Mouse (Mus musculus) CH12.LX (cell line): Measurements from ENCODE around the gene Snai1. TPM values are rescaled to one million over a fixed set of nuclear protein-coding genes. Genes with fewer than 3 reads are reported as not detected.

Experiments used
- DNase-seq: peaks from one replicate; pipeline ENCODE4 v3.0.0-alpha.2; 2013; ENCODE audit errors: extremely low read depth
- H3K27ac ChIP-seq: 2 replicates; pipeline ENCODE4 v1.5.1; 2012; ENCODE audit warnings: low read depth, mild to moderate bottlenecking, control low read depth, moderate library complexity; ENCODE audit not compliant: insufficient read depth
- H3K27me3 ChIP-seq: replicated peaks from 2 replicates; pipeline ENCODE3; 2012; ENCODE audit warnings: inconsistent platforms
- H3K36me3 ChIP-seq, 2 experiments: replicated peaks in 1 of 2; 2 replicates each; pipeline versions ENCODE3 to v1.6.1; 2012; ENCODE audit warnings: inconsistent platforms in 1 of 2, low read length in 1 of 2, mild to moderate bottlenecking in 1 of 2, mixed read lengths in 1 of 2, moderate library complexity in 1 of 2; ENCODE audit not compliant: control insufficient read depth in 1 of 2, insufficient read depth in 1 of 2
- H3K4me1 ChIP-seq, 2 experiments: 2 replicates each; pipeline ENCODE4 v1.6.1; 2012; ENCODE audit warnings: inconsistent platforms in 1 of 2, moderate library complexity in 1 of 2; ENCODE audit not compliant: insufficient read depth in 2 of 2, control insufficient read depth in 1 of 2
- H3K4me2 ChIP-seq: 2 replicates; pipeline ENCODE4 v1.6.1; 2012; ENCODE audit warnings: low read depth, mild to moderate bottlenecking, control low read depth; ENCODE audit not compliant: poor library complexity, insufficient read depth, severe bottlenecking
- H3K4me3 ChIP-seq, 3 experiments: fragments of 150-350 bp in 1 of 3; sonication (generic) in 1 of 3; replicated peaks in 1 of 3; 2 replicates each; pipeline versions ENCODE3 to v1.5.1; 2011 to 2012; ENCODE audit warnings: low read depth in 2 of 3, low read length in 2 of 3, mild to moderate bottlenecking in 2 of 3, moderate library complexity in 2 of 3, control low read depth in 1 of 3, improper control_type of control experiment in 1 of 3, inconsistent platforms in 1 of 3, mixed read lengths in 1 of 3; ENCODE audit not compliant: poor library complexity in 1 of 3
- H3K79me2 ChIP-seq: replicated peaks from 2 replicates; pipeline ENCODE4 v1.6.1; 2012; ENCODE audit warnings: mild to moderate bottlenecking, moderate library complexity; ENCODE audit not compliant: control insufficient read depth, poor library complexity, insufficient read depth, severe bottlenecking; ENCODE audit errors: extremely low read depth
- H3K9ac ChIP-seq: 2 replicates; pipeline ENCODE4 v1.6.1; 2012; ENCODE audit warnings: low read depth, mild to moderate bottlenecking, control low read depth, moderate library complexity; ENCODE audit not compliant: insufficient read depth
- H3K9me3 ChIP-seq: replicated peaks from 2 replicates; pipeline ENCODE3; 2012; ENCODE audit warnings: low read length, inconsistent platforms, mixed read lengths
- ELF1 ChIP-seq: IDR thresholded peaks from 2 replicates; pipeline ENCODE4 v1.6.1; 2014; ENCODE audit warnings: low read depth, mild to moderate bottlenecking, inconsistent platforms, low read length, improper control_type of control experiment
- ETS1 ChIP-seq: conservative IDR thresholded peaks from 2 replicates; pipeline ENCODE4 v1.6.1; 2012; ENCODE audit warnings: low read depth, mild to moderate bottlenecking, inconsistent platforms, low read length, improper control_type of control experiment, moderate library complexity
- IRF4 ChIP-seq: IDR thresholded peaks from 2 replicates; pipeline ENCODE4 v1.6.1; 2014; ENCODE audit warnings: low read depth, mild to moderate bottlenecking, inconsistent platforms, low read length, improper control_type of control experiment
- JUN ChIP-seq: IDR thresholded peaks from 2 replicates; pipeline ENCODE4 v1.6.1; 2011; ENCODE audit warnings: low read depth, mild to moderate bottlenecking, low read length, improper control_type of control experiment, moderate library complexity; ENCODE audit not compliant: insufficient read depth
- JUND ChIP-seq: conservative IDR thresholded peaks from 2 replicates; pipeline ENCODE4 v1.6.1; 2011; ENCODE audit warnings: low read depth, low read length, improper control_type of control experiment
- KAT2A ChIP-seq: IDR thresholded peaks from 2 replicates; pipeline ENCODE4 v1.6.1; 2012; ENCODE audit warnings: low read length, improper control_type of control experiment, inconsistent platforms; ENCODE audit not compliant: insufficient replicate concordance
- MAFK ChIP-seq: IDR thresholded peaks from 2 replicates; pipeline ENCODE4 v1.6.1; 2011; ENCODE audit warnings: low read length, improper control_type of control experiment; ENCODE audit not compliant: insufficient replicate concordance
- MEF2A ChIP-seq: IDR thresholded peaks from 2 replicates; pipeline ENCODE4 v1.6.1; 2014; ENCODE audit warnings: low read depth, mild to moderate bottlenecking, inconsistent platforms, low read length, improper control_type of control experiment, borderline replicate concordance
- MXI1 ChIP-seq: IDR thresholded peaks from 2 replicates; pipeline ENCODE4 v1.6.1; 2011; ENCODE audit warnings: mild to moderate bottlenecking, low read depth, low read length, improper control_type of control experiment
- POLR2AphosphoS2 ChIP-seq: IDR thresholded peaks from 2 replicates; pipeline ENCODE4 v1.6.1; 2011; ENCODE audit warnings: low read depth, low read length, improper control_type of control experiment
- SIN3A ChIP-seq: IDR thresholded peaks from 2 replicates; pipeline ENCODE4 v1.6.1; 2012; ENCODE audit warnings: low read length, improper control_type of control experiment, inconsistent platforms
- SMC3 ChIP-seq: IDR thresholded peaks from 2 replicates; pipeline ENCODE4 v1.6.1; 2011; ENCODE audit warnings: low read depth, low read length, improper control_type of control experiment
- UBTF ChIP-seq: IDR thresholded peaks from 2 replicates; pipeline ENCODE4 v1.6.1; 2012; ENCODE audit warnings: low read depth, mild to moderate bottlenecking, inconsistent platforms, low read length, improper control_type of control experiment, moderate library complexity
- USF1 ChIP-seq: IDR thresholded peaks from 2 replicates; pipeline ENCODE4 v1.6.1; 2014; ENCODE audit warnings: low read depth, mild to moderate bottlenecking, inconsistent platforms, low read length, improper control_type of control experiment
- ZC3H11A ChIP-seq: IDR thresholded peaks from 2 replicates; pipeline ENCODE4 v1.6.1; 2012; ENCODE audit warnings: low read depth, mild to moderate bottlenecking, inconsistent platforms, low read length, improper control_type of control experiment
- ZKSCAN1 ChIP-seq: IDR thresholded peaks from 2 replicates; pipeline ENCODE4 v1.6.1; 2012; ENCODE audit warnings: low read depth, inconsistent platforms, low read length, improper control_type of control experiment, borderline replicate concordance
- dilution Hi-C: fragments of 300-500 bp; cut with MboI; formaldehyde crosslinking; loops from 2 replicates; pipeline ENCODE4 v1.14.3; 2020; ENCODE audit warnings: low sequenced_read_pairs; ENCODE audit not compliant: extremely low pct_unique_long_range_greater_than_20kb, extremely low pct_ligation_motif_present
- in situ Hi-C: fragments of 300-500 bp; cut with MboI; formaldehyde crosslinking; loops from 3 replicates; pipeline ENCODE4 v1.14.3; 2019; ENCODE audit warnings: low sequenced_read_pairs, low pct_ligation_motif_present, low pct_unique_long_range_greater_than_20kb, mixed read lengths
- polyA plus RNA-seq: library from polyadenylated mRNA; unstranded; fragments of >175 nt; gene quantifications from 2 replicates; pipeline ENCODE4 v1.2.1, GENCODE M21; 2012; ENCODE audit warnings: low read depth; ENCODE audit not compliant: insufficient read length
- total RNA-seq, 2 experiments: library from RNA; depleted of rRNA; stranded (reverse); fragments of 300-350 nt in 1 of 2; fragments of >200 nt in 1 of 2; gene quantifications; 2 replicates each; pipeline ENCODE4 v1.2.3; 2012 to 2014

Gene Snai1
- total and polyA plus RNA-seq, 3 experiments = 1.6 to 12.6 (median 3.1) TPM

DNA sequence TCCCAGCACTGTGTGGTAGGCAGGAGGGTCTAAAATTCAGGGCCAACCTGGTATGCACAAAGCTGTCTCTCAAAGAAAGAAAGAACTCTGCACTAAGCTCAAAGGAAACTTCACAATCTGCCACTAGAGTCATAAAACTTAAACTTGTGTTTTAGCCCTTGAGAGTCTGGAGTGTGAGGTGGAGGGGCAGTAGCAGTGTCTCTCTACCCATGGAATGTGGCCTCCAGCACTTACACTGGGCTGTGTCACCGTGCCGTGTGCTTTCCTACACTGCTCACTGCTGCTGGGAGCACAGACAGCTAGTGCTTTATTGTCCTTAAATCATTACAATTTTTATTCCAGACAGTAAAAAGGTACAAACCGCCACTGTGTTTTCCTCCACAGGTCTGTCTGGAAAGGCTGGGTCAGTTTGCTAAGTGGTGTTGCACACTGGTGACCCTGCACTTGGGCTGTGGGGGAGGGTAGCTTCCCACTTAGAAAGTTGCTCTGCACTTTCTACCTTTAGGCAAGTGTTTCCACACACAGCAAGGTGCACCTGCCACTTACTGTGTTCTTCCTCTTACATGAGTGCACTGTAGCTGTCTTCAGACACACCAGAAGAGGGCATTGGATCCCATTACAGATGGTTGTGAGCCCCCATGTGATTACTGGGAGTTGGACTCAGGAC, 30.1 kb upstream of the Snai1 start:
- H3K79me2 ChIP-seq = peaks cover 56% of the 10 kb centered on the region
- no peak for DNase-seq
- H3K4me2 ChIP-seq = no peak overlapping the region
- peaks cover 50 to 74% of the 10 kb centered on the region in 2 experiments for H3K36me3 ChIP-seq
- no peak overlapping the region for H3K9ac ChIP-seq
- TF ChIP-seq KAT2A = no peak
- no peaks in the 10 kb centered on the region for H3K9me3 ChIP-seq
- H3K4me3 ChIP-seq = no peak overlapping the region
- H3K4me1 ChIP-seq = peaks cover 5 to 38% of the 10 kb centered on the region in 2 experiments
- in situ Hi-C loops (no loop called here), dilution Hi-C loops (no loop called here)
- no peaks in the 10 kb centered on the region for H3K27me3 ChIP-seq
- H3K27ac ChIP-seq = no peak overlapping the region

DNA sequence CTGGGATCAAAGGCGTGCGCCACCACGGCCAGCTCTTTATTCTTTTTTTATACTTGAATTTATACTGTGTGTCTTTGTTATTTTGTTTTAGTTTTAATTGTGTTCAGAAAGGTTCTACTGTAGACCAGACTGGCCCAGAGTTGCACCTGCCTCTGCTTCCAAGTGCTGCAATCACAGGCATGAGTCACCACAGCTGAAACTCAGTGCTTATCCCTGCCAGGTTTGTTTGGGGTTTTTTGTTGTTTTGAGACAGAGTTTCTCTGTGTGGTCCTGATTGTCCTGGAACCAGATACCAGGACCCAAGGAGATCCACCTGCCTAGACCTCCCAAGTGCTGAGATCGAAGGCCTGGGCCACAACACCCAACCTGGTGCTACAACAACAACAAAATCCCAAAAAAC, 29.4 kb upstream of the Snai1 start:
- in situ Hi-C loops = no loop called here
- dilution Hi-C loops = no loop called here
- Histone ChIP-seq H3K4me3 (no peak overlapping the region), H3K27me3 (no peaks in the 10 kb centered on the region), H3K79me2 (peaks cover 54% of the 10 kb centered on the region), H3K27ac (no peak overlapping the region), H3K36me3 (peaks cover 56 to 81% of the 10 kb centered on the region in 2 experiments), H3K9me3 (no peaks in the 10 kb centered on the region), H3K4me2 (no peak overlapping the region), H3K4me1 (peaks cover 5 to 38% of the 10 kb centered on the region in 2 experiments), H3K9ac (no peak overlapping the region)
- no peak for DNase-seq
- TF ChIP-seq UBTF (no peak), ELF1 (no peak), IRF4 (no peak), USF1 (no peak), MEF2A (no peak), ETS1 (no peak), POLR2AphosphoS2 (no peak), SIN3A (no peak), MAFK (no peak), JUN (no peak), JUND (no peak)

DNA sequence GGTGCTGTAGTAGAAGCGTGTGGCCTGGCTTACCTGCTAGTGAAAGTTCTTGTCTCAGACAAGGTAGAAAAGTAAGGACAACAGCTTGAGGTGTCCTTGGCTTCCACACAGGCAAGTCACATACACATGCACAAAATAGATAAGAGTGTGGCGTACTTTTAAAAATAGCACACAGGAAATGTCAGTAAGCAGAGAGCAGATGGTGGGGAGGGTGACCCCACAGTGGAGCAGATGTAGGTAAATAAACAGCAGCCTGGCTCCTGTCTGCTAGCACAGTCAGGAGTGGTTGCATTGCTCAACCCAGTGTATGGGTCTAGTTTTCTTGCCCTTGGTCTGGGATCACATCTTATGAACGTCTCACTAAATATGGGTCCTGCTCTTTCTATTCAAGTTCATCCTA, 27.5 kb upstream of the Snai1 start:
- dilution Hi-C loops (no loop called here), in situ Hi-C loops (no loop called here)
- Histone ChIP-seq H3K36me3 (peaks cover 72 to 92% of the 10 kb centered on the region in 2 experiments), H3K9ac (no peak overlapping the region), H3K4me1 (peaks cover 2 to 30% of the 10 kb centered on the region in 2 experiments), H3K9me3 (no peaks in the 10 kb centered on the region), H3K4me2 (no peak overlapping the region), H3K79me2 (peaks cover 34% of the 10 kb centered on the region), H3K27ac (no peak overlapping the region), H3K4me3 (no peak overlapping the region), H3K27me3 (no peaks in the 10 kb centered on the region)
- no peak for TF ChIP-seq ZC3H11A
- TF ChIP-seq MXI1 = no peak
- no peak for TF ChIP-seq POLR2AphosphoS2
- no peak for TF ChIP-seq JUND
- no peak for TF ChIP-seq SIN3A
- no peak for TF ChIP-seq SMC3
- no peak for TF ChIP-seq ZKSCAN1
- no peak for TF ChIP-seq MAFK
- no peak for DNase-seq
